Mouse (Mus musculus) myocyte (in vitro differentiated cells): Measurements from ENCODE around the gene Polr3gl.

ENCODE experiments used
- E2F4 ChIP-seq: IDR thresholded peaks from one replicate; pipeline ENCODE4 v1.6.1; 2011; ENCODE audit warnings: mild to moderate bottlenecking, control low read depth, moderate library complexity; ENCODE audit not compliant: insufficient read depth
- MAX ChIP-seq: IDR thresholded peaks from one replicate; pipeline ENCODE4 v1.6.1; 2011; ENCODE audit warnings: low read depth, mild to moderate bottlenecking, control low read depth
- MYOD1 ChIP-seq, 3 experiments: IDR thresholded peaks; one replicate each; pipeline ENCODE4 v1.6.1; 2011; ENCODE audit warnings: control low read depth in 2 of 3, low read depth in 2 of 3, mild to moderate bottlenecking in 2 of 3, moderate library complexity in 1 of 3; ENCODE audit not compliant: insufficient read length in 2 of 3, control insufficient read depth in 1 of 3
- MYOG ChIP-seq, 3 experiments: IDR thresholded peaks; one replicate each; pipeline ENCODE4 v1.6.1; 2011; ENCODE audit warnings: control low read depth in 2 of 3, low read depth in 2 of 3, mild to moderate bottlenecking in 2 of 3; ENCODE audit not compliant: insufficient read length in 2 of 3, control insufficient read depth in 1 of 3, insufficient read depth in 1 of 3
- POLR2A ChIP-seq: IDR thresholded peaks from one replicate; pipeline ENCODE4 v1.6.1; 2011; ENCODE audit warnings: low read depth, mild to moderate bottlenecking, control low read depth, moderate library complexity; ENCODE audit not compliant: insufficient read length
- POLR2AphosphoS2 ChIP-seq: IDR thresholded peaks from one replicate; pipeline ENCODE4 v1.6.1; 2011; ENCODE audit warnings: low read depth, control low read depth; ENCODE audit not compliant: insufficient read length
- SRF ChIP-seq: IDR thresholded peaks from one replicate; pipeline ENCODE4 v1.6.1; 2011; ENCODE audit warnings: low read depth; ENCODE audit not compliant: control insufficient read depth, insufficient read length
- TCF12 ChIP-seq: IDR thresholded peaks from one replicate; pipeline ENCODE4 v1.6.1; 2011; ENCODE audit warnings: mild to moderate bottlenecking, control low read depth; ENCODE audit not compliant: poor library complexity, insufficient read depth, severe bottlenecking
- USF1 ChIP-seq: IDR thresholded peaks from one replicate; pipeline ENCODE4 v1.6.1; 2011; ENCODE audit warnings: low read depth, mild to moderate bottlenecking, control low read depth, moderate library complexity

GRCm38 (mm10) chr3:96551203-96551602 lies 42.8 kb downstream of the Polr3gl start:
- TF ChIP-seq POLR2A (no peak), MYOD1 (IDR thresholded peaks at IDR 0.05; ENCODE audit: control insufficient read depth in 1 of 3, insufficient read length in 2 of 3, low read depth in 2 of 3) (no peak), USF1 (no peak), TCF12 (no peak), MAX (no peak), MYOG (IDR thresholded peaks at IDR 0.05; ENCODE audit: control insufficient read depth in 1 of 3, insufficient read depth in 1 of 3, insufficient read length in 2 of 3, low read depth in 2 of 3) (no peak), E2F4 (no peak), POLR2AphosphoS2 (no peak), SRF (no peak)
